In genomic region chr9:56580101-56580500, GRCm38 (mm10) we compare ENCODE assay signal across 23 mouse cellular contexts.
A peak's percentile ranks its signal among the peaks of the same experiment; 100 is the strongest.
DNase-seq lines count a peak whose midpoint lies in the region; ATAC-seq and TF ChIP-seq lines count a peak whose summit lies in the region.
"Had no signal": no experiment of that assay in that cellular context is flagged by ENCODE, and none has a peak within 500 bp of the region (broad histone marks: within the 10 kb centered on the region; RNA-seq: fewer than 3 reads in every experiment).

No protein-coding gene starts in this region.

- H3K4me1 ChIP-seq in forebrain, embryonic 15.5 days, result peaks cover 31% of the 10 kb centered on the region
- peaks cover 32% of the 10 kb centered on the region for H3K4me1 ChIP-seq in hindbrain, postnatal 0 days (ENCODE audit: insufficient read depth, low read length)
- H3K4me1 ChIP-seq: heart, embryonic 15.5 days had no signal

- H3K4me3 ChIP-seq in forebrain, embryonic 15.5 days, result no peak overlapping the region
- no peak overlapping the region for H3K4me3 ChIP-seq in hindbrain, postnatal 0 days (ENCODE audit: low read length)
- H3K4me3 ChIP-seq: embryonic facial prominence, embryonic 13.5 days; erythroblast, embryonic 14.5 days; heart, embryonic 15.5 days; hindbrain, embryonic 15.5 days; limb, embryonic 15.5 days had no signal

- DNase-seq in retina, postnatal 1 day, result peak; percentile 43
- DNase-seq in retina, embryonic 14.5 days (ENCODE audit: low spot score), result no peak
- peak; percentile 33 for DNase-seq in hindbrain, postnatal 0 days (ENCODE audit: low spot score)
- no peak for DNase-seq in right cerebral cortex, postnatal 25 days
- DNase-seq in Muller cell, postnatal 12 days (ENCODE audit: inconsistent ontology term), result no peak
- no peak for DNase-seq in heart, postnatal 14 days
- DNase-seq: adrenal gland, postnatal 10 days; cerebellum, adult 8-10 months; cerebellum, postnatal 36 days; embryo, embryonic 11 days; kidney, adult 9 months; kidney, postnatal 14 days; left cerebral cortex, postnatal 4 days; lung, embryonic 14.5 days; right cerebral cortex, adult 18-20 months had no signal

- no peak for TF ChIP-seq CTCF in hindbrain, postnatal 0 days (IDR thresholded peaks at IDR 0.05; ENCODE audit: low read depth)

- no peak overlapping the region for H3K27ac ChIP-seq in forebrain, embryonic 15.5 days (replicated peaks)
- no peak overlapping the region for H3K27ac ChIP-seq in hindbrain, postnatal 0 days
- H3K27ac ChIP-seq: embryonic facial prominence, embryonic 13.5 days; heart, embryonic 15.5 days; hindbrain, embryonic 15.5 days; limb, embryonic 15.5 days; liver, embryonic 14.5 days had no signal

- no peak overlapping the region for H3K4me2 ChIP-seq in forebrain, embryonic 15.5 days (replicated peaks)
- H3K4me2 ChIP-seq in hindbrain, postnatal 0 days (ENCODE audit: low read depth, low read length), result no peak overlapping the region
- H3K4me2 ChIP-seq: embryonic facial prominence, embryonic 13.5 days; heart, embryonic 15.5 days; hindbrain, embryonic 15.5 days; limb, embryonic 15.5 days; lung, embryonic 14.5 days had no signal

- H3K9ac ChIP-seq in forebrain, embryonic 15.5 days (replicated peaks), result no peak overlapping the region
- H3K9ac ChIP-seq in hindbrain, postnatal 0 days (replicated peaks; ENCODE audit: low read length), result no peak overlapping the region
- H3K9ac ChIP-seq: embryonic facial prominence, embryonic 13.5 days; heart, embryonic 15.5 days; hindbrain, embryonic 15.5 days; limb, embryonic 15.5 days; liver, embryonic 14.5 days; lung, embryonic 14.5 days had no signal

- H3K36me3 ChIP-seq in forebrain, embryonic 15.5 days, result no peaks in the 10 kb centered on the region
- no peaks in the 10 kb centered on the region for H3K36me3 ChIP-seq in hindbrain, postnatal 0 days (ENCODE audit: insufficient read depth, low read length)
- H3K36me3 ChIP-seq: embryonic facial prominence, embryonic 13.5 days; heart, embryonic 15.5 days; hindbrain, embryonic 15.5 days; limb, embryonic 15.5 days had no signal

- intact Hi-C loops in heart, postnatal 14 days (cut with DNase I), result no loop called here

- 19% methylated on average over 4 of the region's 4 CpGs for WGBS in forebrain, embryonic 15.5 days
- 23% methylated on average over 4 of the region's 4 CpGs for WGBS in hindbrain, postnatal 0 days

- no peaks in the 10 kb centered on the region for H3K27me3 ChIP-seq in forebrain, embryonic 15.5 days
- no peaks in the 10 kb centered on the region for H3K27me3 ChIP-seq in hindbrain, postnatal 0 days (ENCODE audit: insufficient read depth, low read length)
- H3K27me3 ChIP-seq: embryonic facial prominence, embryonic 13.5 days; hindbrain, embryonic 15.5 days; limb, embryonic 15.5 days had no signal

- ATAC-seq in forebrain, embryonic 15.5 days (replicated peaks), result peak; percentile 55
- ATAC-seq in hindbrain, postnatal 0 days, result no peak
- ATAC-seq: intestine, embryonic 16.5 days had no signal

- no peaks in the 10 kb centered on the region for H3K9me3 ChIP-seq in forebrain, embryonic 15.5 days
- H3K9me3 ChIP-seq in hindbrain, postnatal 0 days (ENCODE audit: low read length), result no peaks in the 10 kb centered on the region
- H3K9me3 ChIP-seq: embryonic facial prominence, embryonic 13.5 days; heart, embryonic 15.5 days; hindbrain, embryonic 15.5 days; limb, embryonic 15.5 days had no signal

Comparison
In these comparisons a context has a peak if more than half of its experiments do, and no peak if none do; other contexts are left out.
1. DNase-seq: peak in retina, postnatal 1 day (single experiment) and hindbrain, postnatal 0 days (single experiment); none in retina, embryonic 14.5 days (single experiment), right cerebral cortex, postnatal 25 days (single experiment), Muller cell, postnatal 12 days (single experiment) and heart, postnatal 14 days (0 of 2).